Mouse (Mus musculus) CH12.LX (cell line): ENCODE measurements around the gene Cd209f.

ENCODE experiments used
- CTCF ChIP-seq, 2 experiments: IDR thresholded peaks in 1 of 2; conservative IDR thresholded peaks in 1 of 2; 2 replicates each; pipeline ENCODE4 v1.5.1; 2011 to 2012; ENCODE audit warnings: low read depth in 2 of 2, low read length in 2 of 2, improper control_type of control experiment in 1 of 2, inconsistent platforms in 1 of 2, mild to moderate bottlenecking in 1 of 2, moderate library complexity in 1 of 2
- ELF1 ChIP-seq: IDR thresholded peaks from 2 replicates; pipeline ENCODE4 v1.6.1; 2014; ENCODE audit warnings: low read depth, mild to moderate bottlenecking, inconsistent platforms, low read length, improper control_type of control experiment
- ETS1 ChIP-seq: conservative IDR thresholded peaks from 2 replicates; pipeline ENCODE4 v1.6.1; 2012; ENCODE audit warnings: low read depth, mild to moderate bottlenecking, inconsistent platforms, low read length, improper control_type of control experiment, moderate library complexity
- HCFC1 ChIP-seq: IDR thresholded peaks from 2 replicates; pipeline ENCODE4 v1.6.1; 2012; ENCODE audit warnings: low read depth, mild to moderate bottlenecking, inconsistent platforms, low read length, improper control_type of control experiment
- NELFE ChIP-seq: IDR thresholded peaks from 2 replicates; pipeline ENCODE4 v1.6.1; 2011; ENCODE audit warnings: low read depth, low read length, improper control_type of control experiment
- POLR2A ChIP-seq: IDR thresholded peaks from 2 replicates; pipeline ENCODE4 v1.6.1; 2011; ENCODE audit warnings: low read depth, mild to moderate bottlenecking, improper control_type of control experiment, low read length
- POLR2AphosphoS2 ChIP-seq: IDR thresholded peaks from 2 replicates; pipeline ENCODE4 v1.6.1; 2011; ENCODE audit warnings: low read depth, low read length, improper control_type of control experiment
- TCF12 ChIP-seq: IDR thresholded peaks from 2 replicates; pipeline ENCODE4 v1.6.1; 2014; ENCODE audit warnings: low read depth, mild to moderate bottlenecking, inconsistent platforms, low read length, improper control_type of control experiment
- USF1 ChIP-seq: IDR thresholded peaks from 2 replicates; pipeline ENCODE4 v1.6.1; 2014; ENCODE audit warnings: low read depth, mild to moderate bottlenecking, inconsistent platforms, low read length, improper control_type of control experiment
- ZMIZ1 ChIP-seq: IDR thresholded peaks from 2 replicates; pipeline ENCODE4 v1.6.1; 2012; ENCODE audit warnings: low read depth, mild to moderate bottlenecking, inconsistent platforms, low read length, improper control_type of control experiment

GRCm38 (mm10) chr8:4154878-4155277 is 49.2 kb upstream of the Cd209f start:
- TF ChIP-seq ELF1 (no peak), POLR2A (no peak), NELFE (no peak), USF1 (no peak), POLR2AphosphoS2 (no peak), TCF12 (no peak), CTCF (conservative IDR thresholded peaks at IDR 0.05 in 1 of 2, IDR thresholded peaks at IDR 0.05 in 1 of 2; ENCODE audit: low read depth in 2 of 2, low read length in 2 of 2) (no peak), HCFC1 (no peak), ETS1 (no peak), ZMIZ1 (no peak)
